8 mouse cellular contexts compared by ENCODE assay signal in genomic region chr4:57143026-57143937, GRCm38 (mm10). TPM values are rescaled to one million over a fixed set of nuclear protein-coding genes. Genes with fewer than 3 reads are reported as not detected.
DNase-seq lines count a peak whose midpoint lies in the region; ATAC-seq lines count a peak whose summit lies in the region.

Gene Epb41l4b (minus strand): TSS chr4:57143437.

- H3K9me3 ChIP-seq in intestine, embryonic 16.5 days (ENCODE audit: control insufficient read depth, low read length), result no peaks in the 10 kb centered on the region
- no peaks in the 10 kb centered on the region for H3K9me3 ChIP-seq in midbrain, embryonic 11.5 days (ENCODE audit: control insufficient read depth, low read length)

- H3K27ac ChIP-seq in intestine, embryonic 16.5 days (ENCODE audit: low read length), result peak within 1 kb of the TSS; percentile 82
- H3K27ac ChIP-seq in midbrain, embryonic 11.5 days (ENCODE audit: low read depth, low read length), result no peak within 1 kb of the TSS

- peak within 1 kb of the TSS; percentile 83 for H3K9ac ChIP-seq in intestine, embryonic 16.5 days (ENCODE audit: low read depth, low read length)
- peak within 1 kb of the TSS; percentile 71 for H3K9ac ChIP-seq in midbrain, embryonic 11.5 days (ENCODE audit: low read length)

- H3K36me3 ChIP-seq in intestine, embryonic 16.5 days (ENCODE audit: control insufficient read depth, insufficient read depth, low read length), result no peaks in the 10 kb centered on the region
- H3K36me3 ChIP-seq in midbrain, embryonic 11.5 days (ENCODE audit: control insufficient read depth, insufficient read depth, low read length), result no peaks in the 10 kb centered on the region

- intact Hi-C loops in left cerebral cortex, postnatal 4 days (cut with DNase I), result no loop called here

- peak within 1 kb of the TSS; percentile 78 for H3K4me2 ChIP-seq in intestine, embryonic 16.5 days (ENCODE audit: low read depth, low read length)
- peak within 1 kb of the TSS; percentile 90 for H3K4me2 ChIP-seq in midbrain, embryonic 11.5 days

- peaks cover 12% of the 10 kb centered on the region for H3K4me1 ChIP-seq in intestine, embryonic 16.5 days (ENCODE audit: control insufficient read depth, insufficient read depth, low read length)
- peaks cover 15% of the 10 kb centered on the region for H3K4me1 ChIP-seq in midbrain, embryonic 11.5 days (ENCODE audit: control insufficient read depth, insufficient read depth, low read length)

- WGBS in intestine, embryonic 16.5 days, result under 1% methylated on average over 106 of the region's 142 CpGs
- under 1% methylated on average over 81 of the region's 142 CpGs for WGBS in midbrain, embryonic 11.5 days

- peaks cover 3% of the 10 kb centered on the region for H3K27me3 ChIP-seq in intestine, embryonic 16.5 days (replicated peaks; ENCODE audit: control insufficient read depth, insufficient read depth, low read length)
- peaks cover 28% of the 10 kb centered on the region for H3K27me3 ChIP-seq in midbrain, embryonic 11.5 days (ENCODE audit: control insufficient read depth, insufficient read depth, low read length)

- peak; percentile 82 for ATAC-seq in intestine, embryonic 16.5 days
- peak; percentile 90 for ATAC-seq in midbrain, embryonic 11.5 days (ENCODE audit: low FRiP score)

- peak within 1 kb of the TSS; percentile 74 for H3K4me3 ChIP-seq in intestine, embryonic 16.5 days (ENCODE audit: low read length)
- H3K4me3 ChIP-seq in midbrain, embryonic 11.5 days (ENCODE audit: low read depth, low read length), result peak within 1 kb of the TSS; percentile 67

- peak; percentile 48 for DNase-seq in adrenal gland, adult 8-10 months
- DNase-seq in embryo, embryonic 11 days, result peak; percentile 91
- DNase-seq in gonadal fat pad, adult 2 months (ENCODE audit: low read depth), result no peak
- peak; percentile 82 for DNase-seq in left cerebral cortex, postnatal 4 days
- DNase-seq in midbrain, embryonic 11.5 days (ENCODE audit: low spot score, missing footprints), result peak; percentile 98
- DNase-seq in skeletal muscle tissue, adult 2 months (ENCODE audit: low read depth, low spot score), result peak; percentile 58
- DNase-seq in yolk sac, embryonic 10.5 days (ENCODE audit: low spot score), result peak; percentile 84

RNA-seq across cellular contexts. Expression of gene Epb41l4b, which starts in this region (rescaled TPM):
- 1 to 10 TPM; 1.9 to 3.5 (median 2.6) TPM for total RNA-seq in adrenal gland, adult 8-10 months (2022)
- 25.4 and 25.8 TPM in 2 replicates for polyA plus RNA-seq in gonadal fat pad, adult 2 months (2012; rRNA removed)
- 13.9 and 16.6 TPM in 2 replicates for polyA plus RNA-seq in intestine, embryonic 16.5 days (2015; fragmentation: Nextera tagmentation; extraction: Ambion mirVana)
- total RNA-seq in left cerebral cortex, postnatal 4 days (2021), result 1 to 10 TPM; 6.3 to 8.4 TPM
- 0.51 and 0.70 TPM in 2 replicates for polyA plus RNA-seq in midbrain, embryonic 11.5 days (2014; fragmentation: Nextera tagmentation; extraction: Ambion mirVana)

Comparison
In these comparisons a context has a peak if more than half of its experiments do, and no peak if none do; other contexts are left out.
1. Peak in DNase-seq, ATAC-seq, H3K4me3 ChIP-seq, H3K9ac ChIP-seq and H3K4me2 ChIP-seq in midbrain, embryonic 11.5 days; RNA of the gene not detected or under 1 TPM.